Mouse (Mus musculus) spleen, adult 12 weeks (tissue): ENCODE data around the gene Armh3.
"Not testable (repeated sequence)": the region's sequence is repeated elsewhere in the genome, so short reads cannot be mapped to it uniquely, and the experiment has no call there.

Experiments used
- DNase-seq: peaks from one replicate; pipeline ENCODE4 v3.0.0; 2022; ENCODE audit warnings: low spot score

The Armh3 gene

DNA sequence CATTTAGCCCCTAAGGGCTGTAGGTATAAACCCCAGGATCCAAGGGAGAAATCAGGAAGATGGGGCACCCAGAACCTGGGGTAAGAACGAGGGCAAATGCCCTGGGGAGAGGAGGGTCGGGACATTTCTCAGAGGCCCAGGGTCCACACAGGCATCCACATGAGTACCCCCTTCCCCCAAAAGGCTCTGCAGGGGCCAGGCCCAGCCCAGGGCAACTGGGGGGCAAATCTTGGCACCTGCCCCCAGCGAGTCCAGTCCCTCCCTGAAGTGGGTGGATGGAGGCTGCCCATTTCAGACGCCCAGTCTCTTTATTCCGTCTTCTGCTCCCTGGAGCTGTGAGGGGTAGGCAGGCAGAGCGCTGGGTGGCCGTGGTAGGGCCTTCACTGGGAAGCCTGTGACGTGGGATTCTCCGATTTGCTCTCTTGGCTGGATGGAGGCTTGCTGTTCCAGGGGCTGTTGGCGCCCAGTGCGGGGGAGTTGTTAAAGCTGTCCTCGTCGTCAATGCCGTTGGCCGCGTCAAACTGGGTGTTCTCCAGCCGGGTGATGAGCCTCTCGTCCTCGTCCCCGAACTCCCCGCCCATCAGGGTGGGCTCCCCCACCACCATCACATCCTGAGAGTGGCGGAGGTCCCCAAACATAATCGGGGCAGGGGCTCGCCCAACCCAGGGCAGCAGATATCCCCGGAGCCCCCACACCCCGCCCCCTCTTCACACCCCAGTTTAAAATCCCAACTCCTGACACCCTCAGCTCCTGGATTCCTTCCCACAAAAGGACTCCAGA lies 34.6 kb upstream of the Armh3 start:
- DNase-seq, result no peak

DNA sequence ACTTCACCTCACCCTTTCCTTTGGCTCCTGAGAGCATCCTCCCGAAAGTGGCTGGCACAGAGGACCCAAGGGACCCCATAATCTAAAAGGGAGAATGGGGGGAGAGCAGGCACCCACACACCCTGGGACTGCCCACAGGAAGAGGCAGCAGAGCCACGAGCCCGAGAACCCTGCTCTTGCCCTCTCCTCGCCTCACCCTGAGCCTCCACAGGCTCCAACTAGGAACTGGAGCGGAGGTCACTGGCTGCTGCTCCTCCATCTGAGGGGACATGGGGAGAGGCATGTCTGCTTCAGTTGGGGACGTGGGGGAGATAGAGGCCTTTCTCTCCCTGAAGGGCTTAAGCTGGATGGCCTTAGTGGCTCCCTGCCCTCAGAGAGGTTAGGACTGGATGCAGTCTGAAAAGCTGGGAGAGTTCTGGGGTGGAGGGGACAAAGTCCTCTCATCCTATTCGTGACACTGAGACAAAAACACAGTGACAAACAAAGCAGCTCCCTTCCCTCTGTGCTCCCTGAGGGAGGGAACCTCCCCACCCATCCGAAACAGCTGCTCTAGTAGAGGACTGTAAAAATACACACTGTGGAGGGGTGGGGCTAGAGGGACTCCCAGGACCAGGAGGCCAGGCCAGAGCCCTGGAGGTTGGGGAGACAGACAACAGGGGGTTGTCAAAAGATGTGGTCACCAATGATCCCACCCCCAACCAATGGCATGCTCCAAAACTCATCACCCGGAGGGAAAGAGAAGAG lies 33.6 kb upstream of the Armh3 start:
- DNase-seq, result no peak

DNA sequence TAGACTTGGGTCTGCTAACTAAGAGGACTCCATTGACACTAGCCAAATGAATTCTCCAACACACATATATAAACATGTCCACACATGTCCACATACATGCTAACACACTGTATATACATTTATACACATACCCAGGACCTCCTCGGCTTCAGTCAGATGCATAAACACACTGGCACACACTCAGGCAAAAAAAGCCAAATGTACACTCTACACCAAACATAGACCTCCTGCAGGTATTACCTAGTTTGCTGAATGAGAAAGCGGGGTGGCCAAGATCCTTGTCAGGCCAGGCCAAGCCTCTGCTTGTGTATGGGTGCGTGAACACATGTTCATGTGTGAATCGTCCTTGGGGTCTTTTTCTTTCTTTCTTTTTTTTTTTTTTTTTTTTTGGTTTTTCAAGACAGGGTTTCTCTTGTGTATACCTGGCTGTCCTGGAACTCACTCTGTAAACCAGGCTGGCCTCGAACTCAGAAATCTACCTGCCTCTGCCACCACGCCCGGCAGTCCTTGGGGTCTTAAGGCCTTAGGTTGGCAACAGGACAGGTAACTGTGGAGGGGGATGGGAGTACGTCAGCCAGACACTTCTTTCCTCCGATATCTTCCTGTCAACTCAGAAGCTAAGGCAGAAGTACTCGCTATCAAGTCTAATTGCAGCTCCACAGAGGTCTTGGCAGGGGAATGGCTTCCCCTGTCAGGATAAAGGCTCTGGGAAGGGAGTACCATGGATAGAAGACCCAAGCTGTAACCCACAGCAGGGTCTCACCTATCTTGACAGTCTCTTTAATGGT lies 32.1 kb upstream of the Armh3 start:
- DNase-seq, result no peak

DNA sequence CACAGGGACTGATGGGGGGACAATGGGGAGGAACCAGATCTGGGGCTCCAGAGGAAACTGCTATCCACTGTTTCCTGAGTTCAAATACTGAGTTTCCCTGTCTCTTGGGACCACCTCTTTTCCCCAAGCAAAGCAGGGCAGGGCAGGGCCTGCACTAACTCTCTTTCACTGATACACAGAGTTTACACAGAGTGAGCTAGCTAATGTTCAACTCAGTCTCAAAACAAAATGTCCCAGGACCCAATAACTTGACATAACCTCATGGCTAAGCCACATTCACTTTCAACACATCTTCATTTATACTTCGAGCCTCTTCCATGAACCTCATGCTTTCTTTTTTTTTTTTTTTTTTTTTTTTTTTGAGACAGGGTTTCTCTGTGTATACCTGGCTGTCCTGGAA lies 31.4 kb upstream of the Armh3 start:
- DNase-seq, result no peak

DNA sequence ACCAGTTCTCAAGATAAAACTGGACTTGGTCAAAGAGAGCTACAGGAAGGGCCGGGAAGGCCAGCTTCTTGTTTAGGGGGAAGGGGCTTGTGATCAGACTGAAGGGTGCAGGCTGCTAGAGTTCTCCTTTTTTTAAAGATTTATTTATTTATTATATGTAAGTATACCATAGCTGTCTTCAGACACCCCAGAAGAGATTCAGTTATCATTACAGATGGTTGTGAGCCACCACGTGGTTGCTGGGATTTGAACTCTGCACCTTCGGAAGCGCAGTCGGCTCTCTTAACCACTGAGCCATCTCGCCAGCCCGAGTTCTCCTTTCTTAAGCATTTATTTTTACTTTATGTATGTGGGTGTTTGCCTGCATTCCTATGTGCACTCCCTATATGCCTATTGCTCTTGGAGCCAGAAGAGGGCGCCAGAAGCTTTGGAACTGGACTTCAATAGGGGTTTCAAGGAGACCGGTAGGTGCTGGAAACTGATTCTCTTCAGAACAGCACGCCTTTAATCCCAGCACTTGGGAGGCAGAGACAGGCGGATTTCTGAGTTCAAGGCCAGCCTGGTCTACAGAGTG lies 30.5 kb upstream of the Armh3 start:
- DNase-seq, result no peak

DNA sequence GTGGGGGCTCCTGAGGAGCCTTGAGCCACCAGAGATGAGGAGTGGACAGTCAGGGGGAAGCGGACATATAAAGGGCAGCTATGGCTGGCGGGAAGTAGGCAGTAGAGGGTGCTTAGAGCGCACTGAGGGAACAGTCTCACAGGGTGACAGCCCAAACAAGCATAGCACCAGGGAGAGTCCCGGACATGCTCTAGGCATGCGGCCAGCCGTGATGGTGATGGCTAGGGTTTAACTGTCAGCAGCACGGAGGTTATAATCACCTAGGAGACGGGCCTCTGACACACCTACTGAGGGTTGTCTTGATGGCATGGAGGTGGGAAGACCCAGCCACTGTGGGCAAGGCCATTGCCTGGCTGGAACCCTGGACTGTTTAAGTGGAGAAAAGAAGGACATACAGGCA lies 28.3 kb upstream of the Armh3 start:
- no peak for DNase-seq

DNA sequence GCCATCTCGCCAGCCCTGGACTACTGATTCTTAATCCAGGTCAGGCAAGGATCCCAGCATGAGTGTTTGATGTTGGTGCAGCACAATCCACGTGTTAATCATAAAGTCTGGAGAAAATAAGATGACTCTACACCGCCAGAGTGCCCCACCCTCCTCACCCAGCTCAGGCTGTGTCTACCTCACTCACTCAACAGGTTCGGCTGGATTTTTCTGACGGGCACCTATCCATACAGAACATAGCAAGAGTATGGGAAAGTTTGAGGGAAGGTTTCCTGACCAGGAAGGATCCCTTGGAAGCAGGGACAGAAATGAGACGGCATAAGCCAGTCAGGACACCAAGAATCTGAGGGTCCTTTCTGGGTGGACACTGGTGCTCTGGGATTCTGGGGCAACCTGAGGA lies 26.7 kb upstream of the Armh3 start:
- no peak for DNase-seq

DNA sequence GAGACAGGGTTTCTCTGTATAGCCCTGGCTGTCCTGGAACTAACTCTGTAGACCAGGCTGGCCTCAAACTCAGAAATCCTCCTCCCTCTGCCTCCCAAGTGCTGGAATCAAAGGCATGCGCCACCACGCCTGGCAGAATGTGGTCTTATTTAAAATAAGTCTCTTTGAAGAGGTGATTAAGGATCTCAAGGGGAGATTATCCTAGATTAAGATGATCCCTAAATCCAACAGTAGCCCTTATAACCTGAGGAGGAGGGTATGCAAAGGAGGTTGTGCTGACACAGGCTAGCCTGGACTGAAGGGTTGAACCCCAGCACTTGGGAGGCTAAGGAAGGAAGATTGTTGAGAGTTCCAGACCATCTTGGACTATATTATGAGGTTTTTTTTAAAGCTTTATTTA lies 17.7 kb upstream of the Armh3 start:
- no peak for DNase-seq

DNA sequence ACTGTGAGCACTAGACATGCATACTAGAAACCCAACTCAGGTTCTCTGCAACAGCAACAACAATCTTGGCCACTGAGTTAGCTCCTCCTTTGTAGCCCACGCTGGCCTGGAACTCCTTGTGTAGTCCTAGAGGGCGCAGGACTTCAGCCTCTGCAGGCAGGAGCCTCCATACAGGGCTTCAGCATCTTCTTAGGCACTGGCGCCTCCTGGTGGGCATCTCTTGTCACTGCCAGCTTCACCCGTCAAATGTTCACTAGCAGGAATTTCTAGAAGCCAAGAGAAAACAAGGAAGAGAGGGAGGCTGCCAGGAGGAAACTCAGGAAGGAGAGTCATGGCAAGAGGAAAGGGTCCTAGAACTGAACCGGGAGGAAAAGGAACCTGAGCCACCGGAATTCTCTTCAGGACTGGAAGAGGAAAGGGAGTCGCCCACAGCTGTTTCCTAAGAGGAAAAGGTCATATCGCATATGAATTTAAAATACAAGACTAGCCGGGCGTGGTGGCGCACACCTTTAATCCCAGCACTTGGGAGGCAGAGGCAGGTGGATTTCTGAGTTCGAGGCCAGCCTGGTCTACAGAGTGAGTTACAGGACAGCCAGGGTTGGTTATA lies 16.4 kb upstream of the Armh3 start:
- peak; percentile 69 for DNase-seq

DNA sequence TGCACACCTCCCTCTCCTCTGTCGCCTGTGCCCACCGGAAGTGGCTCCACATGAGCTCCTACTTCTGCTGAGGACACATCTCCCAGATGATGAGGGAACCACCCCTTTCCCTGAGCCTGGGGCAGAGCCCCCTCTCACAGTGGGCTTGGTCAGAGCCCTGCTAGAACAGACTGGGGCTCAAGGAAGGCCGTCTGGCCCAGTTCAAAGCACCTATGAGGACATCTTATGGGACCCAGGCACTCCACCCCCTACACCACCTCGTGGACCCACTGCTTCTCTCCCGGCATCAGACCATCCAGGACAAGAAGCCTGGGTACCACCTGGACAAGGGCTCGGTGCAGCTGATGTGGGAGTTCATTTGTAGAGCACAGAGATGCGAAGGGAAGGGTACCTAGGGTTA lies 7.4 kb upstream of the Armh3 start:
- DNase-seq, result no peak

DNA sequence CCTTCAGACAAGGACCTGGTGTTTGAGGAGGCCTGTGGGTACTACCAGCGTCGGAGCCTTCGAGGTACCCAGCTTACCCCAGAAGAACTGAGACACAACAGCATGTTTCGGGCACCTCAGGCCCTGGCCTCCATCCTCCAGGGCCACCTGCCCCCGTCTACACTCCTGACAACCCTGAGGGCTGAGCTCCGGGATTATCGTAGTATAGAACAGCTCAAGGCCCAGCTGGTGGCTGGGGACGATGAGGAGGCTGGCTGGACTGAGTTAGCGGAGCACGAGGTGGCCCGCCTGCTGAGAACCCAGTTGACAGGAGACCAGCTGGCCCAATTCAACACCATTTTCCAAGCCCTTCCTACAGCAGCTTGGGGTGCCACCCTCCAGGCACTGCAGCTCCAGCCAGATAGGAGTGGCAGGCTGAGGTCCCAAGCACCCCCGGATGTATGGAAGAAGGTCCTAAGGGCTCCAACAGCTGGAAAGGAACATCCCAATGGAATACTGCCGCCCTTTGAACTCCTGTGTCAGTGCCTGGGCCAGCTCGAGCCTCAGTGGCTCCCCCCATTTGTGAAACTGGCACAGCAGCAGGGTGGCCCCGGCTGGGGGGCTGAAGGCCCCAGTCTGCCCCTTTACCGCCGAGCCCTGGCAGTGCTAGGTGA lies 6.7 kb upstream of the Armh3 start:
- DNase-seq, result no peak

DNA sequence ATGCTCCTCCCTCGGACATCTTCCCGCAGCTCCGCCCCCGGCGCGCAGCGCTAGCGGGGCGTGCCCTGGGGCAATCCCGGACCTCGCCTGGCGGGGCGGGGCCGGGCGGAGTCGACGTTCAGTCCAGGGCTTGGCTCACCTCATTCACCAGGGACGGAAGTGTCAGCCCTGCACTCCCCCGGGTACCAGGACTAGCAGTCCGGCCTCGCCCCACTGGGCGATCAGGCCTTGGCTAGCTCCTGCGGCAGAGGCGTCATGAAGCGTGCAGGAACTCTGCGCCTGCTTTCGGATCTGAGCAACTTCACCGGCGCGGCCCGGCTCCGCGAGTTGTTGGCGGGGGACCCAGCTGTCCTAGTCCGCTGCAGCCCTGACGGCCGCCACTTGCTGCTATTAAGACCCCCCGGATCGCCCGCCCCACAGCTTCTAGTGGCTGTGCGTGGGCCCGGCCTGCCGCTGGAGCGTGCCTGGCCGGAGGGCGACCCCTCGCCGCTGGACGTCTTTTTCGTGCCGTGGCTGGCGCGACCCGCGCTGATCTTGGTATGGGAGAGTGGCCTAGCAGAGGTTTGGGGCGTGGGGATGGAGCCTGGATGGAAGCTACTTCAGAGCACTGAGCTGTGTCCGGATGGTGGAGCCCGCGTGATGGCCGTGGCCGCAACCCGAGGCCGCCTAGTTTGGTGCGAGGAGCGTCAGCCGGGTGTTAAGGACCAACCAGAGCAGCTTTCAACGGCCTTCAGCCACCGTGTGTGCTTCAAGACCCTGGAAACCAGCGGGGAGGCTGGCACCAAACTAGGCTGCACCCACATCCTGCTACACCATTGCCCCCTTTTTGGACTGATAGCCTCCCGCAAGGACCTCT lies 5.3 kb upstream of the Armh3 start, which contains the start of gene Hps6:
TSS of gene Hps6 (plus strand) at position 138 of the 856 bp plus-strand sequence.
- peak; percentile 81 for DNase-seq

DNA sequence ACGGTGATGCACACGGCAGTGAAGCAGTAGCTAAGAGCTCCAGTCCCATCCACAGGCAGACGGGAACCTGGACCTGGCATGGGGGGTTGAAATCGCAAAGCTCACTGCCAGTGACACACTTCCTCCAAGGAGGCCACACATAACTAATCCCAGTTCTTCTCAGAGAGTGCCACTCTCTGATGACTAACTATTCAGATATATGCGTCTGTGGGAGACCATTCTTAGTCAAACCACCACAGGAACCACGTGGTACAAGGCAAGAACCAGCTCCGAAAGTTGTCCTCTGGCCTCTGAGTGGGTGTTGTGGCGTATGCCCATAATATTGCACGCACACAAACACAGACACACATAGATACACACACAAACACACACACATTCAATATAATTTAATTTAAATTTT lies 4.0 kb upstream of the Armh3 start:
- DNase-seq, result no peak

DNA sequence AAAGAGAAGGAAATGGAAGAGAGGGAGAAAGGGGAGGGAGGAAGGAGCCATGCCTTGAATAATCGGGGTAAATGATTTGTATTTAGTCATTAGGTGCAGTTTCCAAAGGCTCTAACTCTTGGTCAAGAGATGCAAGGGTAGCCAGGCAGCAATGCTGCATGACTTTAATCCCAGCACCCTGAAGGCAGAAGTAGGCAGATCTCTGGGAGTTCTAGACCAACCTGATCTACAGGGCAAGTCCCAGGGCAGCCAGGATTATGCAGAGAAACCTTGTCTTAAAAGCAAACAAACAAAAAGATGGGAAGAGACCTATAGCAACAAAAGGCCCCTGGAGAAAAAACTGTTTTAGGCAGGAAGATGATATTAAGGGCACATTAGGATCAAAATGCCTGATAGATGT lies 1.1 kb upstream of the Armh3 start:
- DNase-seq, result no peak

DNA sequence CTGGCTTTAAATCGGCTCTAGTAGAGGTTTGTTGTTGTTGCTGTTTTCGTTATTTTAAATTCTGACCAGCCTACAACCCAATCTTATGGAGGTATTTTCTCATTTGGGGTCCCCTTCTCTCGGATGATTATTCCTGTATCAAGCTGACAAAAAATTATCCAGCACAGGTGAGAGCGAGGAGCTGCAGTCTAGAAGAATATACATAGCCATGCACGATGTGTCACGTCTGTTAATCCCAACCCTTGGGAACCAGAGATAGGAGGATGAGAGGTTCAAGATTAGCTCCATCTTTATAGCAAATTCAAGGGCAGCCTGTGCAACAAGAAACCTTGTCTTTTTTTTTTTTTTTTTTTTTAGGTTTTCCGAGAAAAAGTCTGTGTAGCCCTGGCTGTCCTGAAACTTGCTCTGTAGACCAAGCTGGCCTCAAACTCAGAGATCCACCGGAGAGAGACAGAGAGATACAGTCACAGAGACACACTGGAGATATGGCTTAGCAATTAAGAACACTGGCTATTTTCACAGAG lies 468 bp upstream of the Armh3 start:
- DNase-seq, result no peak

DNA sequence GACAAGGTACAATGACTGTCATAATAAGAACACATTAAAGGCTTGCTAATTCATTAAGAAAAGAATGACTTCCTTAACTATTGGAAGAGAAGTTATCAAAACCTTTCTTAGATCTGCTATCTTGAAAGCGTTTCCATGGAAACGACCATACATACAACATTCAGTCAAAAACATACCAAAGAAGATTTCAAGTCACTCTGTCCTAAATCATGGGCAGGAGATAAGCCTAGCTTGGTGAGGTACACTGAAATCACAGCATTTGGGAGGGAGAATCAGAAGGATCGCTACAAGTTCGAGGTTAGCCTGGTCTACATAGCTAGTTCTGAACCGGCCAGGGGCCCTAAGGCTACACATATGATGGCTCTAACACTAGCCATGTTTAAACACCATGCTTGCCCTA lies 923 bp downstream of the Armh3 start:
- DNase-seq, result no peak

DNA sequence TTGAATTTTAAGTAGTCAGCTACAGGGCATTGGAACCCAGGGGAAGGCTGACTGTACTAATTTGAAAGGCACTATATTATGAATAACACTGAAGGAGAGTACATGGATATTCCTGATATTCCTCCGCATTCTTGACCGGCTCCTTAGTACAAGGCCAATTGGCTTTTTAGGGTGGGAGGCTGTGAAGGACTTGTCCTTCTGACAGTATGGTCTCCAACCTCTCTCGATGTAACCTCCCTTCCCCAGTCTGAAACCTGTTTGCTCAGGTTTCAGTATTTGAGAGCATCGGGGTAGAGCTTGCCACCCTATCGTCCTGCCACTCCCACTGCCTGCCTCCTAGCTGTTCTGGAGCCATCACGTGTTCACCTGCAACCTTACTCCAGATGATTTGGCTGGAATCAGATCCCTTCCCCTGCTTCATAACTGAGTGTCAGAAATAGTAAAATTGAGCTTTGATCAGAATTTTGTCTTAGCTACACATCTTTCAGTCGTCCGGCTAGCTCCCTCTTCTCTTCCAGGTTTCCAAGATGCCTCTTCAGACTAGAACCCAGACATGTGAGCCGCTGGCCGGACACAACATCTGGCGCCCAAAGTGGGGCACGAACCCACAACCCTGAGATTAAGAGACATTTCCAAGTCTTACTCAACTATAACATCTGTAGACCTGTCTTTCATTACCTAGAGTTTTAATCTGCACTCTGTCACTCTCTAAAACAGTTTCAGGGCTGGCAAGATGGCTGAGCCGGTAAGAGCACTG lies 4.1 kb downstream of the Armh3 start:
- no peak for DNase-seq

DNA sequence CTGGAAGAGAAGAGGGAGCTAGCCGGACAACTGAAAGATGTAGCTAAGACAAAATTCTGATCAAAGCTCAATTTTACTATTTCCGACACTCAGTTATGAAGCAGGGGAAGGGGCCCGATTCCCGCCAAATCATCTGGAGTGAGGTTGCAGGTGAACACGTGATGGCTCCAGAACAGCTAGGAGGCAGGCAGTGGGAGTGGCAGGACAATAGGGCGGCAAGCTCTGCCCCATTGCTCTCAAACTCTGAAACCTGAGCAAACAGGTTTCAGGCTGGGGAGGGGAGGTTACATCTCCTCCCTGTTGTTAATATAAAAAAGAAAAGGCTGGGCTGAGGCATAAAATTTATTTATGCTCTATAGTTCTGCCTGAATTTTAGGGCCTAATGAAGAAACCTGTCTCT lies 4.8 kb downstream of the Armh3 start:
- DNase-seq, result not testable (repeated sequence)

DNA sequence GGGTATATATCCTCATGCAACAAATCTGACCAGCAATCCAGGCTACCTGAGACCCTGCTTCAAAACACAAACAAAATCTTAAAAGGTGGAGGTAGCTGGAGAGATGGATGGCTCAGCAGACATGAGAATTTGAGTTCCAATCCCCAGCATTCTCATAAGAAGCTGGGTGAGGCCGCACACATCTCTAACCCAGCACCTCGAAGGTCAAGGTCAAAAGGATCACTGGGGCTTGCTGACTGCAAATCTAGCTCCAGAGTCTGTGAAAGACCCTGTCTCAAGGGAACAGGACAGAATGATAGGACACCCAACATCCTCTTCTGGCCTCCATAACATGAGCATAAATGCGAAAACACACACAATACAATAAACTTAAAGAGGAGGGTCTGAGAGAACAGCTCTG lies 7.1 kb downstream of the Armh3 start:
- DNase-seq, result no peak

DNA sequence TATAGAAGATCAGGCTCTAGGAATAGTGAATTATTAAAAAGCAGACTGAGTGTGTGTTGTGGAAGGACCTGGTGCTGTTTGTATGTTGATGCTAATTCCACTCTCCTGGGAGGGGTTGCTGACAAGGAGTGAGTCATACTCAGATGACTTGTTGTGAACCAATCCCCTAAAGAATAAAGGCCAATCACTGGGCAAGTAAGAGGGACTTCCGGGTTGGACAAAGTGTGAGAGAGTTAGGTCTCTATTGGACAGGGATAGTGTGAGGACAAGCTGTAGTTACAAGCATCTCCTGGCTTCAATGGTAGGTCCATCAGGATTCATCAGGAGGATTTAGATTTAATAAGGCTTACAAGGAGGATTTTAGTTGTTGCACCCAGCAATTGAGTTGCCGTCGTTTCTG lies 10.1 kb downstream of the Armh3 start:
- no peak for DNase-seq
